Mouse (Mus musculus): Measurements from ENCODE around the gene Map3k12.

- no peak for TF ChIP-seq CTCF (IDR thresholded peaks at IDR 0.05; ENCODE audit: borderline replicate concordance, control insufficient read depth, extremely low read depth, insufficient read depth, low read length, poor library complexity)
- no peak for TF ChIP-seq POLR2A (IDR thresholded peaks at IDR 0.05; ENCODE audit: control insufficient read depth, extremely low read depth, insufficient read depth, low read length, poor library complexity)
Measured at GRCm38 (mm10) chr15:102544801-102545200, 27.9 kb upstream of the Map3k12 start.

All from thymus, adult 2 months (tissue).